Mouse (Mus musculus): ENCODE results near the gene Dnajb4.

The Dnajb4 gene

GRCm38 (mm10) chr3:152171862-152172261, 38.2 kb downstream of the Dnajb4 start:
- no peak for DNase-seq (ENCODE audit: low spot score in 2 of 2)

GRCm38 (mm10) chr3:152171236-152171635, 38.9 kb downstream of the Dnajb4 start:
- DNase-seq (ENCODE audit: low spot score in 2 of 2), result no peak

GRCm38 (mm10) chr3:152170407-152170806, 39.7 kb downstream of the Dnajb4 start:
- DNase-seq (ENCODE audit: low spot score in 2 of 2), result no peak

GRCm38 (mm10) chr3:152168007-152168406, 42.1 kb downstream of the Dnajb4 start:
- DNase-seq (ENCODE audit: low spot score in 2 of 2), result no peak

GRCm38 (mm10) chr3:152166699-152167451, 43.2 kb downstream of the Dnajb4 start:
- no peak for DNase-seq (ENCODE audit: low spot score in 2 of 2)

- DNase-seq (ENCODE audit: low spot score in 2 of 2), result no peak
Observed at GRCm38 (mm10) chr3:152166099-152166423, 44.0 kb downstream of the Dnajb4 start, which contains the start of gene Gipc2. Gipc2 (minus strand) TSS chr3:152166230.

GRCm38 (mm10) chr3:152165351-152166098, 44.6 kb downstream of the Dnajb4 start:
- DNase-seq (ENCODE audit: low spot score in 2 of 2), result no peak

- no peak for DNase-seq (ENCODE audit: low spot score in 2 of 2)
Observed at GRCm38 (mm10) chr3:152165014-152165350, 45.1 kb downstream of the Dnajb4 start.

- DNase-seq (ENCODE audit: low spot score in 2 of 2), result no peak
Observed at GRCm38 (mm10) chr3:152163320-152163719, 46.8 kb downstream of the Dnajb4 start.

- no peak for DNase-seq (ENCODE audit: low spot score in 2 of 2)
Observed at GRCm38 (mm10) chr3:152160607-152161006, 49.5 kb downstream of the Dnajb4 start.

- DNase-seq (ENCODE audit: low spot score in 2 of 2), result no peak
Observed at GRCm38 (mm10) chr3:152159321-152159720, 50.8 kb downstream of the Dnajb4 start.

GRCm38 (mm10) chr3:152158344-152159291, 51.5 kb downstream of the Dnajb4 start:
- DNase-seq (ENCODE audit: low spot score in 2 of 2), result no peak

GRCm38 (mm10) chr3:152156816-152157496, 53.1 kb downstream of the Dnajb4 start:
- DNase-seq (ENCODE audit: low spot score in 2 of 2), result no peak

GRCm38 (mm10) chr3:152155296-152155948, 54.7 kb downstream of the Dnajb4 start:
- no peak for DNase-seq (ENCODE audit: low spot score in 2 of 2)

GRCm38 (mm10) chr3:152154095-152154494, 56.0 kb downstream of the Dnajb4 start:
- no peak for DNase-seq (ENCODE audit: low spot score in 2 of 2)

- DNase-seq (ENCODE audit: low spot score in 2 of 2), result no peak
Observed at GRCm38 (mm10) chr3:152153152-152153551, 57.0 kb downstream of the Dnajb4 start.

GRCm38 (mm10) chr3:152152483-152152804, 57.7 kb downstream of the Dnajb4 start:
- DNase-seq (ENCODE audit: low spot score in 2 of 2), result no peak

GRCm38 (mm10) chr3:152151725-152152482, 58.2 kb downstream of the Dnajb4 start:
- no peak for DNase-seq (ENCODE audit: low spot score in 2 of 2)

- DNase-seq (ENCODE audit: low spot score in 2 of 2), result no peak
Observed at GRCm38 (mm10) chr3:152149863-152150262, 60.2 kb downstream of the Dnajb4 start.

GRCm38 (mm10) chr3:152149449-152149848, 60.7 kb downstream of the Dnajb4 start:
- DNase-seq (ENCODE audit: low spot score in 2 of 2), result no peak

Data from urinary bladder, postnatal 4 days (tissue).